Mouse (Mus musculus) megakaryocyte-erythroid progenitor cell, adult 5-6 weeks (primary cell): ENCODE data around the gene Cenpn. TPM values are rescaled to one million over a fixed set of nuclear protein-coding genes. Genes with fewer than 3 reads are reported as not detected.

Experiments
- ATAC-seq: replicated peaks from 2 replicates; pipeline ENCODE4 v1.8.0; 2016; ENCODE audit warnings: mild to moderate bottlenecking, inconsistent platforms; ENCODE audit not compliant: severe bottlenecking, poor library complexity, low FRiP score, low TSS enrichment
- total RNA-seq, 2 experiments: library from RNA; stranded (forward) in 1 of 2; stranded (reverse) in 1 of 2; fragments of 200-1000, 215-1000 nt in 1 of 2; fragments of >200 nt in 1 of 2; fragmentation: Nextera tagmentation in 1 of 2; gene quantifications; 2 replicates each; pipeline ENCODE4 v1.2.3; 2014 to 2017

The Cenpn gene
- total RNA-seq (2014; fragmentation: Nextera tagmentation) (48.4 and 59.1 TPM in 2 replicates), total RNA-seq (2017) (44.1 and 44.8 TPM in 2 replicates)

- peak; percentile 91 for ATAC-seq
These were observed at the start of gene Cenpn, which contains the start of gene Cmc2 for GRCm38 (mm10) chr8:116921337-116922059. TSS of gene Cenpn (plus strand) at chr8:116921730. TSS of gene Cmc2 (minus strand) at chr8:116921455.

GRCm38 (mm10) chr8:116872761-116873342, 48.7 kb upstream of the Cenpn start:
- peak; percentile 44 for ATAC-seq

GRCm38 (mm10) chr8:116873586-116873985, 47.9 kb upstream of the Cenpn start:
- ATAC-seq = no peak

GRCm38 (mm10) chr8:116873986-116874385, 47.5 kb upstream of the Cenpn start:
- ATAC-seq = no peak

GRCm38 (mm10) chr8:116875798-116876450, 45.6 kb upstream of the Cenpn start:
- no peak for ATAC-seq

GRCm38 (mm10) chr8:116881396-116881795, 40.1 kb upstream of the Cenpn start:
- ATAC-seq = no peak

GRCm38 (mm10) chr8:116887813-116888212, 33.7 kb upstream of the Cenpn start:
- ATAC-seq = peak; percentile 38; the same call in 1 of the 2 replicates

- ATAC-seq = no peak
These were observed 30.1 kb upstream of the Cenpn start for GRCm38 (mm10) chr8:116891446-116891845.

- no peak for ATAC-seq
These were observed 29.4 kb upstream of the Cenpn start for GRCm38 (mm10) chr8:116892130-116892529.

- ATAC-seq = no peak
These were observed 28.9 kb upstream of the Cenpn start for GRCm38 (mm10) chr8:116892636-116893035.

- ATAC-seq = no peak
These were observed 27.6 kb upstream of the Cenpn start for GRCm38 (mm10) chr8:116893938-116894337.

- ATAC-seq = no peak
These were observed 26.0 kb upstream of the Cenpn start for GRCm38 (mm10) chr8:116895521-116895920.

GRCm38 (mm10) chr8:116904736-116905135, 16.8 kb upstream of the Cenpn start:
- ATAC-seq = no peak

GRCm38 (mm10) chr8:116905252-116905651, 16.3 kb upstream of the Cenpn start:
- 0 out of 2 replicates have a peak, but pooled peaks have one; percentile 26 for ATAC-seq

GRCm38 (mm10) chr8:116905836-116906235, 15.7 kb upstream of the Cenpn start:
- ATAC-seq = no peak

- peak; percentile 66 for ATAC-seq
These were observed 559 bp upstream of the Cenpn start for GRCm38 (mm10) chr8:116921005-116921336.

- no peak for ATAC-seq
These were observed 679 bp downstream of the Cenpn start for GRCm38 (mm10) chr8:116922060-116922757.

- no peak for ATAC-seq
These were observed 2.0 kb downstream of the Cenpn start for GRCm38 (mm10) chr8:116923526-116923925.

GRCm38 (mm10) chr8:116927880-116928279, 6.3 kb downstream of the Cenpn start:
- peak; percentile 74 for ATAC-seq

- ATAC-seq = no peak; the same call in 1 of the 2 replicates
These were observed 7.1 kb downstream of the Cenpn start for GRCm38 (mm10) chr8:116928588-116928987.
